Mouse (Mus musculus): ENCODE results near the gene Tmem234.

Tmem234 gene

DNA sequence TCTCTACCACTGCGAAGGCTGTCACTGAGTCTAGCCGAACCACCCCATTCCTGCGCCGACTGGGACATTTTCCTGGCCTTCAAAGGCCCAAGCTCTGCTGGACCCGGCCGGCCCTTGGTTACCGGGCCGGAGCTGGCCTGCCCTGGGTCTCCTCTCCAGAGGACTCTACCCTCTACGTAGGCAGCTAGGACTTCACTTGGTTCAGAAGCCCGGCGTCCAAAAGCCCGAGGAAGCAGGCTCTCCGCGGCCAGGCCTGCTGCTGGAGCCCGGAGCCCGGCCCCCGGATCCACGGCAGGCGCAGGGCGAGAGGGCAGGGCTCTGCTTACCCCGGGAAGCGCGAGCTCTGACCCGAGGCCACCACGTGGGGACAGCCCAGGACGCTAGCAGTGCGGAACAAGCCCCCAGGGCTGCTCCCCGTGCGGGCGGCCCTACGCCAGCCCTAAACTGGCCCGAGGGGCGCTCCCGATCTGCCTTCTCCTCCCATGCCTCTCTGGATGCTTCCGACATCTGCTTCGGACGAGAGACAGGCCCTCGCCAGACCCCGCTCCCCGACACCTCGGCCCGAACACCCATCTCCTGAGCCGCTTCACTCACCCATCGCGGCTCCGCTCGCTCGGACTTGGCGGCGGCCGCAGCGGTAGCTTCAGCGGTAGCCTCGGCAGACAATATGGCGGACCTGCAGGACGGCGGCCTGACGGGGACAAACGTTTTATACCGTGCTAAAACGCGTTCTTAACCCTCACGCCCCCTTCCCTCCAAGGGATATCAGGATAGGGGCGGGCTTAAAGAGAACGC, 71.8 kb downstream of the Tmem234 start, which contains the start of gene Kpna6:
Gene Kpna6 (minus strand): TSS at position 685 of the 795 bp plus-strand sequence.
- peak; percentile 85 for DNase-seq (ENCODE audit: low read depth, low spot score)

- no peak for DNase-seq (ENCODE audit: low read depth, low spot score)
Observed at GRCm38 (mm10) chr4:129672878-129673449, 72.5 kb downstream of the Tmem234 start.
